Mouse (Mus musculus) kidney, embryonic 14.5 days (tissue): ENCODE measurements at regions not wholly inside any gene's neighbourhood (a gene's known extent, or its start where the extent isn't known, plus 50 kb on each side); places are given as distances from the start of the nearest gene placed in this dataset.

Experiments used
- ATAC-seq: fragments of 200-750 bp; cut with Nextera tagmentation; 2 replicates; pipeline ENCODE4 v1.8.0; 2017; ENCODE audit warnings: moderate number of reproducible peaks, mild to moderate bottlenecking, moderate TSS enrichment, moderate library complexity; ENCODE audit not compliant: low FRiP score, low TSS enrichment
- H3K27ac ChIP-seq: fragments of 300-500 bp; sonication (generic); 2 replicates; pipeline ENCODE4 v1.5.1; 2014; ENCODE audit warnings: low read depth, mild to moderate bottlenecking, low read length, moderate library complexity, mixed read lengths
- H3K27me3 ChIP-seq: fragments of 300-500 bp; sonication (generic); 2 replicates; pipeline ENCODE4 v1.6.1; 2014; ENCODE audit warnings: mild to moderate bottlenecking, low read length; ENCODE audit not compliant: control insufficient read depth, insufficient read depth
- H3K36me3 ChIP-seq: fragments of 300-500 bp; sonication (generic); 2 replicates; pipeline ENCODE4 v1.6.1; 2014; ENCODE audit warnings: low read length, mixed read lengths; ENCODE audit not compliant: control insufficient read depth, insufficient read depth
- H3K4me1 ChIP-seq: fragments of 300-500 bp; sonication (generic); 2 replicates; pipeline ENCODE4 v1.6.1; 2014; ENCODE audit warnings: low read length, mixed read lengths; ENCODE audit not compliant: control insufficient read depth, insufficient read depth
- H3K4me2 ChIP-seq: fragments of 300-500 bp; sonication (generic); replicated peaks from 2 replicates; pipeline ENCODE4 v1.6.1; 2014; ENCODE audit warnings: low read depth, mild to moderate bottlenecking, low read length
- H3K4me3 ChIP-seq: fragments of 300-500 bp; sonication (generic); 2 replicates; pipeline ENCODE4 v1.5.1; 2014; ENCODE audit warnings: mild to moderate bottlenecking, low read length
- H3K9ac ChIP-seq: fragments of 300-500 bp; sonication (generic); 2 replicates; pipeline ENCODE4 v1.6.1; 2014; ENCODE audit warnings: low read depth, mild to moderate bottlenecking, low read length, moderate library complexity
- H3K9me3 ChIP-seq: fragments of 300-500 bp; sonication (generic); 2 replicates; pipeline ENCODE4 v1.6.1; 2016; ENCODE audit warnings: low read length; ENCODE audit not compliant: control insufficient read depth
- WGBS: fragments of 180-500 bp; shearing (Covaris S2); extraction: QIAGEN DNeasy Blood & Tissue Kit; methylation state at CpG from one replicate; pipeline ENCODE4 v1.1.7; 2014; 5-methylcytosine and 5-hydroxymethylcytosine counted together

- WGBS = 86% methylated on average over 4 of the region's 4 CpGs
- H3K36me3 ChIP-seq = no peaks in the 10 kb centered on the region
- no peaks in the 10 kb centered on the region for H3K27me3 ChIP-seq
- H3K27ac ChIP-seq = no peak overlapping the region
- H3K9ac ChIP-seq = no peak overlapping the region
- ATAC-seq = no peak
- H3K9me3 ChIP-seq = no peaks in the 10 kb centered on the region
- no peak overlapping the region for H3K4me2 ChIP-seq
- no peak overlapping the region for H3K4me3 ChIP-seq
- no peaks in the 10 kb centered on the region for H3K4me1 ChIP-seq
These were observed 136.8 kb upstream of the Max start for GRCm38 (mm10) chr12:77098821-77099220.

GRCm38 (mm10) chr12:77097831-77098230, 135.8 kb upstream of the Max start:
- Histone ChIP-seq H3K36me3 (no peaks in the 10 kb centered on the region), H3K4me3 (no peak overlapping the region), H3K4me2 (no peak overlapping the region), H3K27me3 (no peaks in the 10 kb centered on the region), H3K9ac (no peak overlapping the region), H3K9me3 (no peaks in the 10 kb centered on the region), H3K27ac (no peak overlapping the region), H3K4me1 (no peaks in the 10 kb centered on the region)
- ATAC-seq = no peak
- 97% methylated on average over 2 of the region's 2 CpGs for WGBS

GRCm38 (mm10) chr12:77096461-77096860, 134.5 kb upstream of the Max start:
- no peak overlapping the region for H3K4me3 ChIP-seq
- H3K9me3 ChIP-seq = no peaks in the 10 kb centered on the region
- H3K27ac ChIP-seq = no peak overlapping the region
- WGBS = 86% methylated on average over 4 of the region's 4 CpGs
- no peak overlapping the region for H3K4me2 ChIP-seq
- H3K4me1 ChIP-seq = no peaks in the 10 kb centered on the region
- no peak for ATAC-seq
- H3K36me3 ChIP-seq = no peaks in the 10 kb centered on the region
- H3K27me3 ChIP-seq = no peaks in the 10 kb centered on the region
- H3K9ac ChIP-seq = no peak overlapping the region

- H3K4me2 ChIP-seq = no peak overlapping the region
- no peaks in the 10 kb centered on the region for H3K36me3 ChIP-seq
- no peak overlapping the region for H3K9ac ChIP-seq
- no peak for ATAC-seq
- no peaks in the 10 kb centered on the region for H3K9me3 ChIP-seq
- no peaks in the 10 kb centered on the region for H3K4me1 ChIP-seq
- no peak overlapping the region for H3K27ac ChIP-seq
- no peaks in the 10 kb centered on the region for H3K27me3 ChIP-seq
- no peak overlapping the region for H3K4me3 ChIP-seq
- WGBS = 72% methylated on average over 3 of the region's 3 CpGs
These were observed 133.3 kb upstream of the Max start for GRCm38 (mm10) chr12:77094999-77095915.

- H3K27me3 ChIP-seq = no peaks in the 10 kb centered on the region
- no peak overlapping the region for H3K4me2 ChIP-seq
- WGBS = 81% methylated on average over 7 of the region's 7 CpGs
- no peaks in the 10 kb centered on the region for H3K4me1 ChIP-seq
- no peak overlapping the region for H3K4me3 ChIP-seq
- H3K36me3 ChIP-seq = no peaks in the 10 kb centered on the region
- H3K9me3 ChIP-seq = no peaks in the 10 kb centered on the region
- H3K27ac ChIP-seq = no peak overlapping the region
- no peak for ATAC-seq
- H3K9ac ChIP-seq = no peak overlapping the region
These were observed 132.2 kb upstream of the Max start for GRCm38 (mm10) chr12:77094168-77094567.

GRCm38 (mm10) chr12:77092741-77093140, 130.7 kb upstream of the Max start:
- H3K36me3 ChIP-seq = no peaks in the 10 kb centered on the region
- no peaks in the 10 kb centered on the region for H3K27me3 ChIP-seq
- 54% methylated on average over 3 of the region's 3 CpGs for WGBS
- H3K4me1 ChIP-seq = no peaks in the 10 kb centered on the region
- H3K4me2 ChIP-seq = no peak overlapping the region
- ATAC-seq = no peak
- H3K9me3 ChIP-seq = no peaks in the 10 kb centered on the region
- H3K4me3 ChIP-seq = no peak overlapping the region
- no peak overlapping the region for H3K27ac ChIP-seq
- H3K9ac ChIP-seq = no peak overlapping the region

- Histone ChIP-seq H3K36me3 (no peaks in the 10 kb centered on the region), H3K9ac (no peak overlapping the region), H3K27ac (no peak overlapping the region), H3K9me3 (no peaks in the 10 kb centered on the region), H3K27me3 (no peaks in the 10 kb centered on the region), H3K4me3 (no peak overlapping the region), H3K4me1 (no peaks in the 10 kb centered on the region), H3K4me2 (no peak overlapping the region)
- 74% methylated on average over 2 of the region's 2 CpGs for WGBS
- ATAC-seq = no peak
These were observed 130.1 kb upstream of the Max start for GRCm38 (mm10) chr12:77092143-77092542.

GRCm38 (mm10) chr12:77091700-77092099, 129.7 kb upstream of the Max start:
- Histone ChIP-seq H3K9me3 (no peaks in the 10 kb centered on the region), H3K36me3 (no peaks in the 10 kb centered on the region), H3K27ac (no peak overlapping the region), H3K4me3 (no peak overlapping the region), H3K9ac (no peak overlapping the region), H3K4me2 (no peak overlapping the region), H3K4me1 (no peaks in the 10 kb centered on the region), H3K27me3 (no peaks in the 10 kb centered on the region)
- 88% methylated on average over 2 of the region's 2 CpGs for WGBS
- ATAC-seq = no peak

- ATAC-seq = no peak
- H3K4me1 ChIP-seq = no peaks in the 10 kb centered on the region
These were observed 128.5 kb upstream of the Max start for GRCm38 (mm10) chr12:77090525-77090924.

More at GRCm38 (mm10) chr12:77090525-77090924, 128.5 kb upstream of the Max start:
- 88% methylated on average over 3 of the region's 3 CpGs for WGBS
- H3K27ac ChIP-seq = no peak overlapping the region
- no peak overlapping the region for H3K9ac ChIP-seq
- H3K4me2 ChIP-seq = no peak overlapping the region
- H3K27me3 ChIP-seq = no peaks in the 10 kb centered on the region
- H3K4me3 ChIP-seq = no peak overlapping the region
- no peaks in the 10 kb centered on the region for H3K36me3 ChIP-seq
- no peaks in the 10 kb centered on the region for H3K9me3 ChIP-seq
